Mouse (Mus musculus) erythroblast, embryonic 14.5 days (primary cell): Measurements from ENCODE around the gene Ferd3l.

Experiments used
- GATA1 ChIP-seq: IDR thresholded peaks from 2 replicates; pipeline ENCODE4 v1.6.1; 2012; ENCODE audit warnings: low read length, inconsistent platforms, mixed read lengths
- TAL1 ChIP-seq: IDR thresholded peaks from 3 replicates; pipeline ENCODE4 v1.6.1; 2012; ENCODE audit warnings: low read length, inconsistent platforms, mixed read lengths

- TF ChIP-seq GATA1 (no peak), TAL1 (no peak)
These were observed 34.5 kb downstream of the Ferd3l start for GRCm38 (mm10) chr12:33962773-33963130.
